8 mouse cellular contexts compared by ENCODE assay signal in genomic region chr7:139213751-139214150, GRCm38 (mm10). TPM values are rescaled to one million over a fixed set of nuclear protein-coding genes. Genes with fewer than 3 reads are reported as not detected.
A peak's percentile ranks its signal among the peaks of the same experiment; 100 is the strongest.
DNase-seq lines count a peak whose midpoint lies in the region; ATAC-seq and TF ChIP-seq lines count a peak whose summit lies in the region.

No protein-coding gene starts in this region.

- TF ChIP-seq CTCF in lung, embryonic 14.5 days (IDR thresholded peaks at IDR 0.05; ENCODE audit: low read depth): no peak
- no peak for TF ChIP-seq CTCF in intestine, postnatal 0 days (IDR thresholded peaks at IDR 0.05; ENCODE audit: low read depth)
- TF ChIP-seq CTCF in olfactory bulb, adult 2 months (IDR thresholded peaks at IDR 0.05; ENCODE audit: insufficient read depth, low read depth, low read length): no peak

- no peaks in the 10 kb centered on the region for H3K36me3 ChIP-seq in lung, embryonic 14.5 days (ENCODE audit: insufficient read depth)
- no peaks in the 10 kb centered on the region for H3K36me3 ChIP-seq in intestine, postnatal 0 days (ENCODE audit: control insufficient read depth, insufficient read depth)

- H3K9ac ChIP-seq in lung, embryonic 14.5 days: peak overlapping the region; percentile 36; the same call in 1 of the 2 replicates
- peak overlapping the region; percentile 62; the same call in 1 of the 2 replicates for H3K9ac ChIP-seq in intestine, postnatal 0 days (ENCODE audit: low read depth, low read length)

- peak; percentile 10 for DNase-seq in adrenal gland, postnatal 10 days
- DNase-seq in adrenal gland, adult 18-20 months (ENCODE audit: low spot score in 2 of 2): no peak
- DNase-seq in lung, embryonic 14.5 days: no peak
- DNase-seq in lung, adult 18-20 months: no peak
- DNase-seq in ovary, postnatal 36 days (ENCODE audit: low spot score): no peak
- no peak for DNase-seq in ovary, postnatal 10 days (ENCODE audit: low spot score)

- no peak; the same call in 1 of the 2 replicates for ATAC-seq in lung, embryonic 14.5 days (ENCODE audit: insufficient read depth)
- no peak for ATAC-seq in intestine, postnatal 0 days

- no peak for TF ChIP-seq POLR2A in olfactory bulb, adult 2 months (IDR thresholded peaks at IDR 0.05; ENCODE audit: insufficient read depth, low read depth, low read length)

- peak overlapping the region; percentile 72 for H3K4me2 ChIP-seq in lung, embryonic 14.5 days
- H3K4me2 ChIP-seq in intestine, postnatal 0 days (replicated peaks; ENCODE audit: low read depth): peak overlapping the region; percentile 71; the same call in 1 of the 2 replicates

- no peaks in the 10 kb centered on the region for H3K9me3 ChIP-seq in lung, embryonic 14.5 days (ENCODE audit: low read depth, low read length)
- no peaks in the 10 kb centered on the region for H3K9me3 ChIP-seq in intestine, postnatal 0 days (ENCODE audit: control insufficient read depth)

- WGBS in lung, embryonic 14.5 days: 56% methylated on average over 3 of the region's 3 CpGs
- WGBS in intestine, postnatal 0 days: 64% methylated on average over 3 of the region's 3 CpGs
- WGBS in olfactory bulb, adult 2 months: 47% methylated on average over 3 of the region's 3 CpGs

- no peaks in the 10 kb centered on the region for H3K27me3 ChIP-seq in lung, embryonic 14.5 days (ENCODE audit: insufficient read depth, low read length)
- no peaks in the 10 kb centered on the region for H3K27me3 ChIP-seq in intestine, postnatal 0 days (replicated peaks; ENCODE audit: control insufficient read depth, insufficient read depth, low read length)

- H3K27ac ChIP-seq in lung, embryonic 14.5 days (ENCODE audit: low read depth): no peak overlapping the region
- no peak overlapping the region for H3K27ac ChIP-seq in intestine, postnatal 0 days (ENCODE audit: low read depth, low read length)
- H3K27ac ChIP-seq in olfactory bulb, adult 2 months (ENCODE audit: insufficient read depth, low read depth, low read length): peak overlapping the region; percentile 60

- peaks cover 5% of the 10 kb centered on the region; the same call in 1 of the 2 replicates for H3K4me1 ChIP-seq in lung, embryonic 14.5 days (ENCODE audit: insufficient read depth)
- H3K4me1 ChIP-seq in intestine, postnatal 0 days (replicated peaks; ENCODE audit: control insufficient read depth, insufficient read depth, low read length): no peaks in the 10 kb centered on the region
- H3K4me1 ChIP-seq in olfactory bulb, adult 2 months (ENCODE audit: control insufficient read depth, insufficient read depth, low read length): no peaks in the 10 kb centered on the region; the same call in 1 of the 2 replicates

- peak overlapping the region; percentile 63 for H3K4me3 ChIP-seq in lung, embryonic 14.5 days (ENCODE audit: low read depth, low read length)
- no peak overlapping the region for H3K4me3 ChIP-seq in intestine, postnatal 0 days (ENCODE audit: low read depth, low read length)
- H3K4me3 ChIP-seq in olfactory bulb, adult 2 months (ENCODE audit: insufficient read depth, low read depth, low read length): peak overlapping the region; percentile 78

RNA-seq across cellular contexts. Expression of gene Stk32c, which starts 0.6 kb away (rescaled TPM):
- total RNA-seq in adrenal gland, postnatal 10 days (2021): 1 to 10 TPM; 2.7 to 3.5 TPM
- 1 to 10 TPM; 3.2 to 4.3 TPM for total RNA-seq in adrenal gland, adult 18-20 months (2021)
- polyA plus RNA-seq in lung, embryonic 14.5 days (2014; fragmentation: Nextera tagmentation; extraction: Ambion mirVana): 0.14 and 0.16 TPM in 2 replicates
- polyA plus RNA-seq in intestine, postnatal 0 days (2015; fragmentation: Nextera tagmentation; extraction: Ambion mirVana): 0.07 and 0.10 TPM in 2 replicates
- polyA plus RNA-seq in olfactory bulb, adult 2 months (2012; ENCODE audit: insufficient read depth, insufficient read length, low replicate concordance, missing spikeins): not detected in 2 replicates

RNA-seq across cellular contexts. Expression of gene Lrrc27, which starts 1.0 kb away (rescaled TPM):
- 1 to 10 TPM; 3.9 to 7.7 TPM for total RNA-seq in adrenal gland, postnatal 10 days (2021)
- 10 to 100 TPM in 1 of 2 experiments, 1 to 10 TPM in 1; 8.1 to 14.7 TPM for total RNA-seq in adrenal gland, adult 18-20 months (2021)
- polyA plus RNA-seq in lung, embryonic 14.5 days (2014; fragmentation: Nextera tagmentation; extraction: Ambion mirVana): 3.4 and 5.3 TPM in 2 replicates
- polyA plus RNA-seq in intestine, postnatal 0 days (2015; fragmentation: Nextera tagmentation; extraction: Ambion mirVana): 2.0 and 2.5 TPM in 2 replicates
- not detected in 2 replicates for polyA plus RNA-seq in olfactory bulb, adult 2 months (2012; ENCODE audit: insufficient read depth, insufficient read length, low replicate concordance, missing spikeins)

RNA-seq across cellular contexts. Expression of gene Pwwp2b, which starts 34.5 kb away (rescaled TPM):
- total RNA-seq in adrenal gland, postnatal 10 days (2021): 10 to 100 TPM in 1 of 2 experiments, 1 to 10 TPM in 1; 9.2 to 22.2 TPM
- total RNA-seq in adrenal gland, adult 18-20 months (2021): 10 to 100 TPM; 11.7 to 12.3 TPM
- 13.1 and 13.5 TPM in 2 replicates for polyA plus RNA-seq in lung, embryonic 14.5 days (2014; fragmentation: Nextera tagmentation; extraction: Ambion mirVana)
- 12.9 and 16.6 TPM in 2 replicates for polyA plus RNA-seq in intestine, postnatal 0 days (2015; fragmentation: Nextera tagmentation; extraction: Ambion mirVana)
- polyA plus RNA-seq in olfactory bulb, adult 2 months (2012; ENCODE audit: insufficient read depth, insufficient read length, low replicate concordance, missing spikeins): not detected in 2 replicates

Comparison
In these comparisons a context has a peak if more than half of its experiments do, and no peak if none do; other contexts are left out.
1. RNA of gene Pwwp2b, which starts 34.5 kb away (polyA plus RNA-seq): 13.1 to 13.5 TPM in lung, embryonic 14.5 days and 12.9 to 16.6 TPM in intestine, postnatal 0 days; not detected in olfactory bulb, adult 2 months; every median in the first group is over 10 times any median in the second.